Mouse (Mus musculus) small intestine, adult 2 months (tissue): ENCODE data around the gene Otop2.

Experiments
- CTCF ChIP-seq: fragments of 200-500 bp; IDR thresholded peaks from 2 replicates; pipeline ENCODE4 v1.5.1; 2012; ENCODE audit warnings: low read depth, mild to moderate bottlenecking, control low read depth, inconsistent platforms, low read length, moderate library complexity, mixed read lengths; ENCODE audit not compliant: insufficient replicate concordance, insufficient read length; ENCODE audit errors: extremely low read depth
- POLR2A ChIP-seq: fragments of 200-500 bp; IDR thresholded peaks from 2 replicates; pipeline ENCODE4 v1.6.1; 2012; ENCODE audit warnings: low read depth, mild to moderate bottlenecking, control low read depth, inconsistent platforms, low read length, moderate library complexity

DNA sequence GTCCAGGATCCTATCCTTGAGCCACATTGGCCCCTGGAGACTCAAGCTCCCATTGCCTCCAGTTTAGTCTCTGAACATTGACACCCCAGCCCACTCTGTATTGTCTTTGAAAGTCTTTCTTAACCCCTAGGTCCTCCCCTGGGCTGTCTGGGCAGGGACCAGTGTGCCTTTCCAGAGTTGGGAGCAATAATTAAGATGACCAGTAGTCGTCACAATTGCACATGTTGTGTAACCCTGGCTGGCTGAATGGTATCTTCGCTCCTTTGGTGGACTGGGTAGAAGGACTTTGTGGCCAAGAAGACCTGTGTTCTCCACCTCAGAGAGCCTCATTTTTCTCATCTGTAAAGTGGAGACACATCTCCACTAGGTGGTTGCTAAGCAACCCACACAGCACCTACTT is 7.3 kb downstream of the Otop2 start:
- no peak for TF ChIP-seq POLR2A
- TF ChIP-seq CTCF: no peak
